Mouse (Mus musculus) CH12F3 (cell line): ENCODE data around the gene Mfsd4a.

Source experiments
- in situ Hi-C: fragments of 300-500 bp; cut with MboI; formaldehyde crosslinking; loops from 2 replicates; pipeline ENCODE4 v1.14.3; 2020; ENCODE audit warnings: low sequenced_read_pairs

The Mfsd4a gene

DNA sequence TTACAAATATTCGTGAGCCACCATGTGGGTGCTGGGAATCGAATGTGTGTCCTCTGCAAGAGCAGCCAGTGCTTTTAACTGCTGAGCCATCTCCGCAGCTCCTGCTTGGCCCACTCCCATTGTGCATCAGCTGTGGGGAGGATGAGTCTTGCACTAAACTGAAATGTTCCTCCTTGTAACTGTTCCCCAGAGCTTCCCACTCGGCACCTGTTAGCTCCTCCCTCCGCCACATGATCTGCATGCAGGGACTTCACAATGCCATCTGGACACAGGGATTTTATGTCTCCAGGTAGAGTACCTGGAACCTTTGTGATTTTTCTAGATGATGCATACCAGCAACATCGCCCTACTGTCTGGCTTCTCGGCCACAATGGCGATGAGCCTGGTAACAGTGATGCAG is 1.6 kb upstream of the Mfsd4a start:
- in situ Hi-C loops: no loop called here

DNA sequence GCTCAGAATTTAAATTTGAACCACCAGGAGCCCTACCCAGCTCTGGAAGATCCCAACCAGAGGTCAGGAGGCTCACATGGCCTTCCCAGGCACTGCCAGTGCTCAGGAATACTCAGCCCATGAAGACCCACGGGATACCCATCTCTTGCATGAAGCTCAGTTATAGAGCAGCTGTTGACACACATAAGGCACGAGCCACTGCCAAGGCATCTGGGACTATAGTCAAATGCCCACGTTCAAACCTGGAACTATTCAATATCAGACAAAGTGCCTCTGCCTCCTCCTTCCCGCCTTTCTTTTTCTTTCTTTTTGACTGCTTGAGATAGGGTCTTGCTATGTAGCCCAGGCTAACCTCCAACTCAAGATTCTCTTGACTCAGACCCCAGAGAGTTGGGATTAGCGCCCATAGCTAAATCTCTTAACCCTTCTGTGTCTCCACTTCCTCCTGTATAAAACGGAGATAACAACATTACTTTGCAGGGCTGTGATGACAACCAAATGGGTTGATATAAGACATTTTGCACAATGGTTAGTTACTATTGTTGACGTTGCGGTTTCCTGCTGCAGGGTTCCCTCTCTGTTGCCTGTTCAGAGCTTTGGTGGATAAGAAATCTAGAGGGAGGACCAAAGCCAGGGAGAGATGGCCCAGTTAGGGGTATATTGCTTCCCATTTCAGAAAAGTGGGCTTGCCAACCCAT is 2.2 kb downstream of the Mfsd4a start:
- in situ Hi-C loops: no loop called here

DNA sequence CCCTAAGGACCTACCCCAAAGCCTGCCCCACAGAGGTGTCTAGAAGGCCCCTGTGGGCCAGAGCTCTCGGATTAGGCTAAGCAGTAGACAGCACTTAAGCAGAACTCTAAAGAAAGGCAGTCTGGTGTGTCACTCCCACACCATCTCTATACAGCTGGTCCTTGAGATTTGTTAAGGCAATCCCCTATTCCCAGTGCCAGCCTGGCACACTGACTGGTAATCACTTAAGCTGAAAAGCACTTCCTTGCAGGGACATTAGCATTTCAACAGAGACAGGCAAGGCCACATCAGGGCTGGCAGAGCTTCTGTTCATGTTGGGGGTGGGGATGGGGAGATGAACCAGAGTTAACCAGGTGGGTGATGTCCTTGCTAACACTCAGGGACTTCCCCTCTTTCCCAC is 2.9 kb downstream of the Mfsd4a start:
- in situ Hi-C loops: no loop called here

DNA sequence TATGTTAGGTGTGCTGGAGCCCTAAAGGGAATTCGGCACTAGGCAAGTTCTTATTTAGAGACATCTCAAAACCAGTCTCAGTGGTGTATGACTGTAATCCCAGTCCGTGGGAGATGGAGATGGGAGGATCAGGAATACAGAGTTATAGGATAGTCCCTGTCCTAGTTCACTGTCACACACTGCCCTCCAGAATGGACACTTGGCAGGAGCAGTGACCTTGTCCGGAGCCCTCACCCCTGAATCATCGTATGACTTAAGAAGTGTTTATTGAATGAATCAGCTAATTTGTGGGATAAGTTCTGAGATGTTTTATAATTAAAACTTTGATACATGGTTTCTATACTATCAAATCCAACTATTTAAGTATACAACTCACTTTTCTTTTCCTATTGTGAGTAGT is 4.8 kb downstream of the Mfsd4a start:
- in situ Hi-C loops: no loop called here

DNA sequence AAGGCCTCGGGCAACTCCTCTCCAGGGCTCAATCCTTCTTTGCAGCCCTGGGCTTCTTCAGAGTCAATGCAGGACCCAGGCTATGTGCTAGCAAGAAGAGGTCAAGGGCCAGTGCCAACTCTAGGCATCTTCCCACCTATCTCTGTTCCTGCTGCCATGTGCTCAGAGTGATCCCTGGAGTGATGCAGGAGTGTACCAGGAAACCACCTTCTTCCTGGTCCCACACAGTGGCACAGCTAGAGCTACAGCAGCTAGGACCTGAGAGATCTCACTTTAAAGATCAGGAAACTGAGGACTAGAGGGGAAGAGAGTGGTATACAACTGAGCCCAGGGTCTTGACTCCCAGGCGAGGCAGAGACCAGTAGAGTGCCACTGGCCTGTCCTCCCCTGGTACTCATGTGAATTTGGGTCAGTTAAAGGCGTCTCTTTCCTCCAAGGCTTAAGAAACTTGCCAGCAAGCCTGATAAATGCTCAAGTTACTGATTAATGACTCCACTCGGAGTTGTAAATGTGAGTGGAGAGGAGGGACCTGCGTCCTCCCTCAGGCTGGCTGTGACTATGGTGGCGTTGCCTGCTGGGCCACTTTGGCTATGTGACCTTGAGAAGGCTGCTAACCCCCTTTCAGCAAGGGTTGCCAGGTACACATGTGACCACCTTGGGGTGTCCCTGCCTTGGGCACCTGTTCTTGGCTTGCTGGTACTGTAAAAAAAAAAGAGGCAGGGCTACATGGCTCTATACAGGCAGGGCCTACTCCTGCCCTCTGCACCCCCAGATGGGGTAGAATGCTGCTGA is 5.9 kb downstream of the Mfsd4a start:
- in situ Hi-C loops: no loop called here

DNA sequence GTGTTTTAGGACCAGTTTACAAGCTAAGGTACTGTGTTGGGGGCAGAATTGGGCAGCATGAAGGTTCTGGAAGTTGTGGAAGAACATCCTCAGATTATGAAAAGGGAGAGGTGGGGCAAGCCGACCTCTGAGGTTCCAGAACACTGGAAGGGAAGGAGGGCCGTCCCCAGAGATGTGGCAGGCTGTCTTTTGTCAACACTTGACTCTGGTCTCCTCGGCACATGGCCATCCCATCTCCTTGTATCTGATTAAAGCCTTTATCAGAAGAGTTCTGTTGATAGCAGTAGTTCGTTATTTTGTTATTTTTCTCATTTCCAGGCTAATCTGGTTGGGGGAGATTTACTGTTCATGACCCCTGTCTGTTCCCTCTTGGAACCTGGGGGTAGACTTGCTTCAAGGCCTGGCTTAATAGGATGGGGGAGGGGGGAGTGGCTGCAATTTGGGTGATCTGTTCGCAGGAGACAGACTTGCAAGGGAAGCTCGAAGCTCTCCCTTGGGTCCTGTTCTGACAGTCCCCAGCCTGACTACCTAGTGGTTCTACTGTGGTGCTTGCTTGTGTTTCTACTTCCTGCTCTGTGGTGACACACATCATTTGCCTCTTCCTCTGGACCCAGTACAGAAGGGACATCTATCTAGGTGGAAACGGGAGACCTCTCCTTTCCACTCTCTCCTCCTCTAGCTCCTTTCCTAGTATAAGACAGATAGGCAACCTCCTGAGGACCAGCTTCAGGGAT is 7.7 kb downstream of the Mfsd4a start:
- in situ Hi-C loops: no loop called here

DNA sequence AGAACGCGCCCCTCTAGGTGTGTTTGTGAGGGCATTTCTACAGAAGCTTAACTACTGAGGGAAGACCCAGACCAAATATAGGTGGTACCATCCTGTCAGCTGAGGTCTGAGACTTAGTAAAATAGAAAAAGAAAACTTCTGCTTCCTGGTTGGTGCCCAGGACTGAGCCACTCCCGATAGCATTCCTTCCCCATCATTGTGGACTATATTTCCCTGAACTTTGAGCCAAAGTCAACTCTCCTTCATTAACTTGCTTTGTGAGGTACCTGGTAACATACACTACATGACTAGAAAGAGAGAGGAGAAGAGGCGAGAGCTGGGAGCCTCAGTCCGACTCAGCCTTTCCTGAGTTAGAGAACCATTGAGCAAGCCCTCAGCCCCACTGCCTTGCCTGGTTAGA is 9.3 kb downstream of the Mfsd4a start:
- in situ Hi-C loops: no loop called here

DNA sequence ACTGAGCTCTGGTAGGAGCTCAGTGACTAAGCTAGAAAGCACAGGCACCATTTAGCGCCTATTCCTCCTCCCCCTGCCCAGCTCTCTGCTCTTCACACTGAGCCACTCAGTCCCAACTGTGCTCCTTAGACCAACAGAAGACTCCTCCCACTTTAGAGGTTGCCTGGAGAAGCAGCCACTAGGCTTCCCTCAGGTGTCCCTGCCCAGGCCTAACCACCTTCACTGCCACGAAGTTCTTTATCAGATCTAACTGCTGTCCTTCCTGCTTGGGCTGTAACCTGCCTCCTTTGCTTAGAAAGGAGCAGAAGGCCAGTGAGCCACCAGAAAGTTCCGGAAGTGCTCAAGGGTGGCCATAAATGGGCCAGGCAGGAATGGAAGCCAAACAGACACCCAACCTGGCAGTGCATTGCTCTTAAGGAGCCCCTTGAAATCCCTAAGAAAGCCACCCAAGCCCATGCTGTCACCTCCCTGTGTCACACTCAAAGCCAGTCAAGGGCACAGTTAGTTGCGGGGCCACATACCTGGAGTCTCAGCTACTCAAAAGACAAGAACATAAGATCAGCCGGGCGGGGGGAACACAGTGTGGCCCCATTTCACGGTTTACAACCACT is 12.7 kb downstream of the Mfsd4a start:
- in situ Hi-C loops: no loop called here

DNA sequence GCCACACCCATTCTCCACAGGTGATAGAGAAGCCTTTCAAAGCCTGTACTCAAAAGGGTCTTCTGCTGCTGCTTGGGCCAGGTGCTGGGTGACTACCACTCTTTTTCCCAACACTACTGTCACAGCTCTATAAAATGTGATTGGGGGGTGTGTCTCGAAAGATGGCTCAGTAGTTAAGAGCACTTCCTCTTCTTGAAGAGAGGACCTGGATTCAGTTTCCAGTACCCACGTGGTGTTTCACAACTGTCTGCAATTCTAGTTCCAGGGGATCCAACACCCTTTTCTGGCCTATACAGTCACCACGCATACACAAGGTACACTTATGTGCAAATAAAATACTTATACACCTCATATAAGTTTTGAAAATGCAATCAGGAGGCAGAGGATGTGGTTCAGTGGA is 13.5 kb downstream of the Mfsd4a start:
- in situ Hi-C loops: no loop called here

DNA sequence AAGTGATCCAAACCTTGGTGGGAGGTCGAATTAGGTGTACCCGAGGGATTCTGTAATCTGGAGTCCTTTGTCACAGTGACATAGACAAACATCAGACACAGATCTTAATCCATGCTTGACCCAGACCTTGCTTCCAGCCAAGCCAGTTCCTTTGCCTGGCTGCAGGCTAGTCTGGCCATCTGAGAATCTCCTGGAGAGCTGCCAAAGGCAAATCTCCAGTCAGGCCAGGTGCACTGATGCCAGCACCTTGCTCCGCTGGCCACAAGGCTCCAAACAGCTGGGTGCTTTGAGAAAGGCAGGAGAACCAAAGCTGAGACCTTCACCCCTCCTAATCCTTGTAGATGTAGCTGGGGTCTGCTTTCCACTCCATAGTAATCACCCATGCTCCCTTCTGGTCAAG is 16.1 kb downstream of the Mfsd4a start:
- in situ Hi-C loops: no loop called here

DNA sequence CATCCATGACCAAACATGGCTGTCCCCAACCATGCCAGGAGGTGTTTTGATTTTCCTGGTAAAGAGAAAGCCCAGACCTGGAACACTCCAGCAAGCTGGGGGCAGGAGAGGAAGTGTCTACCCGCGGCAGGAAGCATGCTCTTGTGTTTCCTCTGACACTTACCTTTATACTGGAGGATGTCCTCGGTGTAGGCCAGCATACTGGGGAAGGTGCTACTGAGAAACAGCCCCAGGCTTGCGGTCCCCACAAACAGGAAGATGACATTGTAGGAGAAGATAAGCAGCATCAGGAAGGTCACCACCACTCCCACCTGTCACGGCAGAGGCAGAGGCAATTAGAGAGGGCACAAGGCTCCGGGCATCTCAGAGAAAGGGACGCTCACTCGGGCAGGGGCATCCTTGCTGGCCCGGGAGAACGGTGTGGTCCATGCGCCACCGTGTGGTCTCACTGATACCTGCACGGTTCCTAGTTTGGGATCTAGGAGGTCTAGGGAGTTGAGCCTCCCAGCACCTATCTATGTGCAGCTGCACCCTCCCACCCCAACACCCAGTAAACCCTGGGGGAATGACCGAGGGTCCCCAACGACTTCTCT is 21.6 kb downstream of the Mfsd4a start:
- in situ Hi-C loops: no loop called here

DNA sequence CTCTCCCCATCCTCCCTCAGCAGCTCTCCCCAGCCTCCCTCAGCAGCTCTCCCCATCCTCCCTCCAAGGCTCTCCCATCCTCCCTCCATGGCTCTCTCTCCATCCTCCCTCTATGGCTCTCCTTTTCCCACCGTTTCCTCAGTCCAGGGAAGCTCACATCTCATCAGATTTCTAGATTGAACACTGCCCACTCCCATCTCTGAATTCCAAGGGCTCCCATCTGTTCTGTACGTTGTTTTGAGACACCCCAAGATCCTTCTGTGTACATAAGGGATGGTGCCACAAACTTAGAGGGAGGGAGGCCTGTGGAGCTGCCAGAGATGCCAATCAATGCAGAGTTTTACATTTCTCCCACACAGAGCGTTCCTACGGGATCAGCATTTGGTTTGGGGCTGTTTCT is 24.1 kb downstream of the Mfsd4a start:
- in situ Hi-C loops: loop anchor here (5.0 kb wide), 1 partner anchor 46 kb away; no protein-coding TSS in a partner anchor

DNA sequence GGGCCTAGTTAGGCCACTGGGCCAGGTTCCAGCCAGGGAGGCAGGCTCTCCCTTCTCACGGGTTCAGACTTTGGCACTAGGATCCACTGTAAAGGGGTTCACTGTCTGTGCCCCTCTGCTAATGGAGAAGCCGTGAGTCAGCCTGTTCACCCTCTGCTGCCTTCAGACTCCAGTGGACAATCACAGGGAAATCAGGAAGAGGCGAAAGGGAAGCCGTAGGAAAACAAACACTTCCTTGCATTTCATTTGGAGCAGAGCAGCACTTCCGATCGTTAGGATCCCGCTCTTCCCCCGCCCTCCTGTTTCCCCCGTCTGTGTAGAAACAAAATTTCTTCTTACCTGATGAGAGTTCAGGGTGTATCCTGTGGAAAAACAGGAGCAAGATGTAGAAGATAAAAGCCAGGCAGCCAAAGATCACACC is 27.7 kb downstream of the Mfsd4a start:
- in situ Hi-C loops: loop anchor here (5.0 kb wide), 1 partner anchor 43 kb away; no protein-coding TSS in a partner anchor

DNA sequence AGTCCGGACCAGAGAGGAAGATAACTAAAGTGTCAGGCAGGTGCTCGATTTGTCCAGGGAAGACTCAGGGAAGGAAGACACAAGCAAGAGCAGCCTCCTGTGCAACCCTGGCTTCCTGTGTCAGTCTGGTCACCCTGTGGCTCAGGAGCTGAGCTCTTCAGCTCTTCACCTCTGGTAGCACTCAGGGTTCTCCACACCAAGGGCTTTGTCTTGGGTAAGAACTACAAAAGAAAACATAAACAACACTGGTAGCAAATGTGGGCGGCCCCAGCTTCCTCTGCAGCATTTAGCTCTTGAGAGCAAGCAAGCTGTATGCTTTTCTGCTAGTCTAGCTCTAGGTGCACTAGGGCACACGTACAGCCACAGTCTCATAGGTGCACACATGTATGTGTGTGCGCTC is 29.1 kb downstream of the Mfsd4a start:
- in situ Hi-C loops: no loop called here

DNA sequence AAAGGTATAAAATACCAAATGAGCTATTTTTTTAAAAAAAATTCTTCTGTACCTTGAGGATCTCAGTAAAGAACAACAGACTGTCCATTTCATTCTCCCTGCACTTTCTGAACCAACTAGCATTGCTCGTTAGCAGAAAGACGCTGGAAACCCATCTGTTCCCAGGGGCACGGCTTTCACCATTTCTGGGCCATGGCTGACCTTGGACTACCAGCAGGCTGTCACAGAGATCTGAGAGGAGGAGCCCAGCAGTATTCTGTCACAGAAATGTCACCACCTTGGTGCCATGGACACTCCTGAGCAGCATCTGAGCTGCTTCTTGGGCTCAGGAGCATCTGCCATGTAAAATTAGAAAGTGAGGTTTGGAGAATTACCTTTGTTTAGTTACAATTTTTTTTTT is 30.1 kb downstream of the Mfsd4a start:
- in situ Hi-C loops: no loop called here

DNA sequence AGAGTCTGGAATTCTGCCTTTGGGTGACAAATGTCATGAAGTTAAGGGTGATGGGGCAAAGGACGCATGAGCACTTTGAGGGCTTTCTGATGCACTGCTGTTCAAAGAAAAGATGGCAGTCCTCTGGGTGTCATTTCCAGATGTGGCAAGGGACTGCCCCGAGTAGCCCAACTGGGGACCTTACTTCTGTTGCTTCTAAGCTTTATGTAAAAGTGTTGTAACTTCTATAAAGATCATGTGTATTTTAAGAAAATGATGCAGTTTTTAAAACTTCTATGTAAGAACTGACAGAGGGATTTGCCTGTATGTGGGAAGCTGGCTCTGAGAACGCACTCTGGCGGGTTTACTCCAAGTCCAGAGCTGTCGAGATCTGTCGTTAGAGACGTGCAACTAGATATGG is 35.7 kb downstream of the Mfsd4a start:
- in situ Hi-C loops: no loop called here

DNA sequence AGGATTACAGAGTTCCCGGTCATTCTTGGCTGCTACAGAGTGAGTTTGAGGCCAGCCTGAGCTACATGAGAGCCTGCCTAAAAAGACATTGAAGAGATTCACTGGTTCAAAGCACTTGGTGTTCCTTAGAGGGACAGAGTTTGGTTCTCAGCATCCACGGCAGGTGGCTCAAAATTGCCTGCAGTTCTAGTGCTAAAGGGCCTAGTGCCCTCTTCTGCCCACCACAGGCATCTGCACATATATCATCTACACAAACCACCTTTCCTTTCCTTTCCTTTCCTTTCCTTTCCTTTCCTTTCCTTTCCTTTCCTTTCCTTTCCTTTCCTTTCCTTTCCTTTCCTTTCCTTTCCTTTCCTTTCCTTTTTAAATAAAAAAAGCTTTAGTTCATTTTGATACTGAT is 37.3 kb downstream of the Mfsd4a start:
- in situ Hi-C loops: no loop called here

DNA sequence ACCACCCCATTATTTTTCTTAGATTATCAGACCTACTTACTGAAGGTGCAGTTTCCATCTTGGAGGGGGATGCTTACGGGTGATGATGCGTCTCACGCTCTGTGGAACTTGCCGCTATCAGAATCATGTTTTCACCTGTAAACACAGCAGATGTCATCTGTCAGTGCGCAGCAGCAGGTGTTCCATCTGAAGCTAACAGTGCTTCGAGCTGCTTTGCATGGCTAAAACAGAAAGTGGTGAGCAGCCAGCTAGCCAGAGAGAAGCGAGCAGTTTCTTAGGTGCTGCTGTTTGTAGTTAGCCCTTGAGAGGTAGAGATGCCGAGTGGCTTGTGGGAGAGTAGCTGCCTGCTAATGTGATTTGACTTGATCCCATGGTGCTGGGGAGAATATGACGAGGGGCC is 39.4 kb downstream of the Mfsd4a start:
- in situ Hi-C loops: no loop called here

DNA sequence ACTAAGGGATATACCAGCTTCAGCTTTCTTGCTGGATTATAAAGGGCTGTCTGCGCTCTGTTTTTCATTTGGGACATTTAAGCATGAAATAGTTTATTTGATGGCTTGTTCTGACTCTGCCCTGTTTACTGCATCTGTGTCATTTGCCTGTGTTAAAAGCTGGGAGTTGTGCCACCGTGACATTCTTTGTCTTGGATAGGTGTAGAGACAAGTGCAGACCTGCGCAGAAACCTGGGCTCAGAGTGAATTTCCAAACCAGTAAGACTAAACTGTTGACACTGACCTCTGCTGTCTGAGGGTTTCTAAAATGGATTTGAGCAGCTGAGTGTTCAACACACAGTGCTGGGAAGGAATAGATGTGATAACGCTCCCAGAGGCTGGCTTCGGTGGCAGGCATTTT is 39.9 kb downstream of the Mfsd4a start:
- in situ Hi-C loops: no loop called here

DNA sequence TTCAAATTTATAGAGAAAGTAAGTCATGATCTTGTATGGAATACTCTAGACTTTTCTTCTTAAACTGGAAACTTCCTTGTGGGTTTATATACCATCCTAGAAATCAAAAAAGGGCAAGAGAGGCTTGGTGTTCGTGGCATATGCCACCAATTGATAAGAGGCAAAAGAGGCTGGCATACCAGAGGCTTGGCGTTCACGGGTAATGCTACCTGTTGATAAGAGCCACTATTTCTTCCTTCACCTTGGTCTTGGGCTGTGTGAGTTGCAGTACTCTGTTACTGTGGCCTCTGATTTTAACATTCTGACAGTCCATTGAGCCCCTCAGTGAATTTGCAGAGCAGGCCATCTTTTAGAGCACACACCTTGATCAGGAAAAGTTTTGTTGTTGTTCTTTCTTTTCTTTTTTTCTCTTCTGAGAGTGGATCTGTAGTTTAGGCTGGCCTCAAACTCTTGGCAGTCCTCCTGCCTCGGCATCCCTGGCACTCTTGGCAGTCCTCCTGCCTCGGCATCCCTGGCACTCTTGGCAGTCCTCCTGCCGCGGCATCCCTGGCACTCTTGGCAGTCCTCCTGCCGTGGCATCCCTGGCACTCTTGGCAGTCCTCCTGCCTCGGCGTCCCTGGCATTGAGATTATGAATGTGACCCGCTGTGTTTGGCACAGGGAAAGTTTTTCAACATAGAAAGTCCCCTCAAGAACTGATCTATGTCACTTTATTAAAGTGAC is 40.8 kb downstream of the Mfsd4a start:
- in situ Hi-C loops: no loop called here
